Mouse (Mus musculus): Measurements from ENCODE around the gene Eepd1. TPM values are rescaled to one million over a fixed set of nuclear protein-coding genes. Genes with fewer than 3 reads are reported as not detected.
A peak's percentile ranks its signal among the peaks of the same experiment; 100 is the strongest.

Gene Eepd1
- polyA plus RNA-seq, 1 experiment from 2014 or later: 5.8 TPM

DNA sequence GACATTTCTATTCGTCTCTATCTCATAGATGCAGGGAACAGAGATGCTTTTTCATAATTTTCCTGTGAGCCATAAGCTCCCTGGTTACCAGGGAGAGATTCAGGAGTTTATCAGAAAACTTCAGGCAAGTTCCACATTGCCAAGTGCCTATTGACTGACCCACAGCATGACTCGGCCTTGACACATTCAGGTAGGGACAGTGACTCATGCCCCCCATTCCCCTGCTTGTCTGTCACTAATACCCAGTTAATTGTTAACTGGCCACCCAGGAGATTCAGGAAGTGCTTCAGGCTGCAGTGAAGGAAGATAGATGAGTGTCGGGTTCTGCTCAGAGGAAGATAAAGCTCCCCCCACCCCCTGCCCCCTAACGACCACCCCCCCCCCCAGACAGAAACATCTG, 109.4 kb downstream of the Eepd1 start:
- DNase-seq (ENCODE audit: low spot score) (no peak), ATAC-seq (ENCODE audit: low FRiP score) (no peak)
- H3K9me3 ChIP-seq (ENCODE audit: control insufficient read depth, low read length): no peaks in the 10 kb centered on the region
- 34% methylated on average over 4 of the region's 4 CpGs for WGBS
- no peak overlapping the region for H3K4me2 ChIP-seq (replicated peaks; ENCODE audit: low read depth, low read length)
- no peak overlapping the region for H3K27ac ChIP-seq (ENCODE audit: low read depth, low read length)
- H3K4me1 ChIP-seq (replicated peaks; ENCODE audit: control insufficient read depth, insufficient read depth, low read length): no peaks in the 10 kb centered on the region
- no peaks in the 10 kb centered on the region for H3K27me3 ChIP-seq (ENCODE audit: control insufficient read depth, insufficient read depth, low read length)
- no peaks in the 10 kb centered on the region for H3K36me3 ChIP-seq (ENCODE audit: control insufficient read depth, insufficient read depth, low read length)
- H3K9ac ChIP-seq (ENCODE audit: low read depth, low read length): no peak overlapping the region
- no peak overlapping the region for H3K4me3 ChIP-seq (ENCODE audit: low read depth, low read length)

DNA sequence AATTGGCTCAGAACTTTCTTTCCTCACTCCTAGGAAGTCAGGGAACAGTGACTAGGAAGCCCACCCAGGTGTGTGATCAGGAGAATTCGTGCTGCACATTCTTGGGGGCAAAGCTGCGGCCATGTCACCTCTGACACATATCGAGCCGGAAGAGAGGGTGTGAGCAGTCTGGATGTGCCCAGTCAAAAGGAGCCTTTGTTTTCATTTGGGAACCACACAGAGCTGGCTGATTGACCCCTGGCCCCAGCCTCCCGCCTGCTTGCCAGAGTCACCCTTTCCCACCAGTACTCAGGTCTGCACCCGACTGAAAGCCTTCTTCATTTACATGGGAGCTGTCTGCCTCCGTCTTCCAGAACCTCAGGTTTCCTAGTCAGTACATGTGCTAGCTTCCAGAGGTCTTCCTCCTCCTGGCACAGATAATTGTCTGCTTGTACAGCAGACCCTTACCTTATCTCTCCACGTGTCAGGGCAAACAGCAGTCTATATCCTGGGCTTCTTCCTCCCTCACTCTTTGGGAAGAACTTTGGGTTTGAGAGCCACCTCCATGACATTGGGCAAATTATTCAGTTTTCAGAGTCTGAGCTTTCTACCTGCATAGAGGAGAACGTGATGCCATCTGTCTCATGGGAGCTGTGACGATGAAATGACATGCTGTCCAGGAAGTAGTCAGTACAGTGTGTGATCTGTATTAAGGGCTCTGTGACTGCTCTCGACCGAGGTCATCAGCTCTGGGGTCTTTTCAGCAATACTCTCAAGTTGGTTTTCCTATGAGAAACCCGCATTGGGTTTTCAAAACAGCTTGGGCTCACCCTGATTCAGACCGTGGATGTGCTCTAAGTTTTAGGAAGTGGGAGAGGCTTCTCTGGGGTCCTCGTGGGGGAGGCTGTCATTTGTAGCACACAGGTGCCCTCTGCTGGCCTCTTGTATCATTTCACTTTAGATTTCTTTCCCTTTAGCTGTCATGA, 110.3 kb downstream of the Eepd1 start:
- 21% methylated on average over 15 of the region's 15 CpGs for WGBS
- Histone ChIP-seq H3K27me3 (ENCODE audit: control insufficient read depth, insufficient read depth, low read length) (no peaks in the 10 kb centered on the region), H3K4me2 (replicated peaks; ENCODE audit: low read depth, low read length) (no peak overlapping the region), H3K27ac (ENCODE audit: low read depth, low read length) (no peak overlapping the region), H3K4me1 (replicated peaks; ENCODE audit: control insufficient read depth, insufficient read depth, low read length) (no peaks in the 10 kb centered on the region), H3K9ac (ENCODE audit: low read depth, low read length) (no peak overlapping the region), H3K9me3 (ENCODE audit: control insufficient read depth, low read length) (no peaks in the 10 kb centered on the region), H3K36me3 (ENCODE audit: control insufficient read depth, insufficient read depth, low read length) (no peaks in the 10 kb centered on the region), H3K4me3 (ENCODE audit: low read depth, low read length) (no peak overlapping the region)
- DNase-seq (ENCODE audit: low spot score) (peak; percentile 83), ATAC-seq (ENCODE audit: low FRiP score) (peak; percentile 79)

DNA sequence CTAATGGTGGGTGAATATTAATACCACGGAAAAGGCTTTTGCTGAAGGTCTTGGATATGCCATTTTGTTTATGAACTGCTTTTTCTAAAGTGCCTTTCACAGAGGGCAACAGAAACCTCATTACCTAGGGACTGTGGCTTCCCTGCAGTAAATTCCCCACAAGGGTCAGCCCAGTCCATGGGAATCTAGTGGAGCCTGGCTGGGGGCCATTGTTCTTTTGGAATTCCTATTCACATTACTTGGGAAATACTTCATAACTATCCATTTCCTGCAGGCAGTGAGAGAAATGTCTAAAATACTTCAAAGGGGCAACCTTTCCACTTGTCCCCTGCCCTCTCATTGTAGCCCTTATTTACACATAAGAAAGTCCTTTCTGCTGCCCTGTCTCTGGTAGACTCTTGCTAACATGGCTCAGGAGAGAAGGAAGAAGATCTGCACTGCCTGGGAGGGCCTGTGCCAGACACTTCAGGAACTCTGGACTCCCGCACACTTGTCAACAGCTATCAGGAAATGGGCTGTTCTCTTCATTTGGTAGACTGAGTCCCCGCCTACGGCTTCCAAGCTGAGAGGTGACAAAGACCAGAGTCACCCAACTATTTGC, 111.1 kb downstream of the Eepd1 start:
- Histone ChIP-seq H3K9me3 (ENCODE audit: control insufficient read depth, low read length) (no peaks in the 10 kb centered on the region), H3K36me3 (ENCODE audit: control insufficient read depth, insufficient read depth, low read length) (no peaks in the 10 kb centered on the region), H3K27ac (ENCODE audit: low read depth, low read length) (no peak overlapping the region), H3K27me3 (ENCODE audit: control insufficient read depth, insufficient read depth, low read length) (no peaks in the 10 kb centered on the region), H3K4me2 (replicated peaks; ENCODE audit: low read depth, low read length) (no peak overlapping the region), H3K9ac (ENCODE audit: low read depth, low read length) (no peak overlapping the region), H3K4me3 (ENCODE audit: low read depth, low read length) (no peak overlapping the region), H3K4me1 (replicated peaks; ENCODE audit: control insufficient read depth, insufficient read depth, low read length) (no peaks in the 10 kb centered on the region)
- WGBS: 68% methylated on average over 4 of the region's 4 CpGs
- ATAC-seq (ENCODE audit: low FRiP score): peak; percentile 48
- DNase-seq (ENCODE audit: low spot score): no peak

DNA sequence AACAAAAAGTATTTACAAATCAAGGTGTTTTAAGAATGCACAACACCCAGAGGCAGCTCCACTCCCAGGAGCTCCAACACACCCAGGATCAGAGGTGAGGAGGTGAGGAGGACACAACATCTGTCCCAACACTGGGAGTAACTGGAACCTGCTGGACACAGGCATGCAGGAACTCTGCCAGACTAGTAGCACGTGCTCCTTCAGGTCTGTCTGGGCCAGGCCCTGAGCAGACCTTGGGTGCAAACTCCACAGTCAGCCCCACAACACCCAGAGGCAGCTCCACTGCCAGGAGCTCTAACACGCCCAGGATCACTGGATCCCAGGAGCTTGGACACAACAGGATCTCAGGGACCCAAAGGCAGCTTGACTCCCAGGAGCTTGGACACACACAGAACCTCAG, 143.4 kb downstream of the Eepd1 start:
- ATAC-seq (ENCODE audit: low FRiP score) (no peak), DNase-seq (ENCODE audit: low spot score) (no peak)
- Histone ChIP-seq H3K9me3 (ENCODE audit: control insufficient read depth, low read length) (no peaks in the 10 kb centered on the region), H3K36me3 (ENCODE audit: control insufficient read depth, insufficient read depth, low read length) (no peaks in the 10 kb centered on the region), H3K4me1 (replicated peaks; ENCODE audit: control insufficient read depth, insufficient read depth, low read length) (no peaks in the 10 kb centered on the region), H3K9ac (ENCODE audit: low read depth, low read length) (no peak overlapping the region), H3K27ac (ENCODE audit: low read depth, low read length) (no peak overlapping the region), H3K27me3 (ENCODE audit: control insufficient read depth, insufficient read depth, low read length) (no peaks in the 10 kb centered on the region), H3K4me2 (replicated peaks; ENCODE audit: low read depth, low read length) (no peak overlapping the region), H3K4me3 (ENCODE audit: low read depth, low read length) (no peak overlapping the region)
- 74% methylated on average over 2 of the region's 2 CpGs for WGBS

DNA sequence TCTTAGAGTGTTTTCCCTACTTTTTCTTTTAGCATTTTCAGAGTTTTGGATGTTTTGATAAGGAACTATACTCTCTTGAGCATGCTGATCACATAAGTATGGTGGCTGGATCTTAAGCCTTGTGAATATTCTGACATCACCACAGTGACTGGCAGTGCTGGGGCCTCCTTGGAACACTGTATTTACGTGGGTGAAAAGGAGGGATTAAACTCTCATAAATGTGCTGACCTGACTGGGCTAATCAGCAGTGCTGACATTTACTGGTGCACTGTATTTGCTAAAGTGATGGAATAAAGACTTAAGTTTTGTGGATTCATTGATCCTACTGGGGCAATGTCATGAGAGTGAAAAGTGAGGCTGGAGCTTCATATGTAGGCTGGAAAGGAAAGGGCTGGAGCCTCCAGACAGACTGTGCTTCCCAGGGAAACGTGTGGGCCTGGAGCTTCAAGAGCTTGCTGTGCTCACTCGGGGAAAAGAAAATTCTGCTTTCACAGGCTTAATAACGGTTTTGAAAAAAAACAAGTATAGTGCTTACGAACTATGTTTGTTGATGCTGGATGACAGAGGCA, 148.3 kb downstream of the Eepd1 start:
- ATAC-seq (ENCODE audit: low FRiP score): no peak
- H3K4me1 ChIP-seq (replicated peaks; ENCODE audit: control insufficient read depth, insufficient read depth, low read length): no peaks in the 10 kb centered on the region

More for the DNA sequence above, 148.3 kb downstream of the Eepd1 start:
- 80% methylated on average over 5 of the region's 5 CpGs for WGBS
- H3K36me3 ChIP-seq (ENCODE audit: control insufficient read depth, insufficient read depth, low read length): no peaks in the 10 kb centered on the region
- H3K27me3 ChIP-seq (ENCODE audit: control insufficient read depth, insufficient read depth, low read length): no peaks in the 10 kb centered on the region
- H3K9ac ChIP-seq (ENCODE audit: low read depth, low read length): no peak overlapping the region
- no peak overlapping the region for H3K4me3 ChIP-seq (ENCODE audit: low read depth, low read length)
- H3K4me2 ChIP-seq (replicated peaks; ENCODE audit: low read depth, low read length): no peak overlapping the region
- no peak for DNase-seq (ENCODE audit: low spot score)
- no peak overlapping the region for H3K27ac ChIP-seq (ENCODE audit: low read depth, low read length)
- no peaks in the 10 kb centered on the region for H3K9me3 ChIP-seq (ENCODE audit: control insufficient read depth, low read length)

Other genes starting within 250 kb of the Eepd1 start
- gene Sept7, start 229.1 kb upstream of the Eepd1 start, polyA plus RNA-seq (2014; fragmentation: Nextera tagmentation; extraction: Ambion mirVana): 290 and 317 TPM in 2 replicates